Mouse (Mus musculus): Measurements from ENCODE around the gene Smim24. TPM values are rescaled to one million over a fixed set of nuclear protein-coding genes. Genes with fewer than 3 reads are reported as not detected.
A peak's percentile ranks its signal among the peaks of the same experiment; 100 is the strongest.

The Smim24 gene
- total and polyA plus RNA-seq, 2 experiments from 2014 or later: 1.1 to 1.5 TPM

DNA sequence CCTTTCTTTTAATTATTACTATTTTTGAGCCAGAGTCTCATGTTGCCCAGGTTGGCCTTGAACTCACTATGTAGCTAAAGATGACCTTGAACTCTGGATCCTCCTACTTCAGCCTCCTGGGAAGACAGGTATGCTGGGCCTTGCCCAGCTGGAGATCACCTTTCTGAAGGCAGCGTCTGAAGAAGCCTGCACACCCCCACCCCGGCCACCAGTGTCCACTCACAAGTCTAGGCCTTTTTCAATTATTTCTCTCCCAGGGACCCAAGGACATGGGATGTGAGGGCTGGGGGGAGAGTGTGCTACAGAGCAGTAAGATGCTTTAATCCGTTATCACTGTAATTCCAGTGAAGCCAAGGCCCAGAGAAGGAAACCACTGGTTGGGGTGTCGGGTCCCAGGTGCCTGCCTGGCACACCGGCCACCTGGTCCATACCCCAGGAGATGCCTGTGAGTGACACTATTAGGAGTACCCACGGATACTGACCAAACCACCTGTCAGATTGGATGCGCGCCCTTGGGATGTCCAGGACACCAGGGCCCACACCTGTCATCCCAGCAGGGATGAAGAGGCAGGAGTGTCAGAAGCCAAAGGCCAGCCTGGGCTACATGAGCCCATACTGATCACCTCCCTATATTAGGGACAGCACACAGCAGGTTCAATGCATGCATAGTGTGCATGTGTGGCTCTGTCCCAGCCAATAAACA is 35.1 kb downstream of the Smim24 start:
- H3K4me3 ChIP-seq (ENCODE audit: low read depth, low read length): no peak overlapping the region
- H3K27me3 ChIP-seq (ENCODE audit: insufficient read depth, low read length): no peaks in the 10 kb centered on the region
- H3K36me3 ChIP-seq (ENCODE audit: insufficient read depth, low read length): no peaks in the 10 kb centered on the region
- no peak for ATAC-seq (ENCODE audit: low FRiP score)
- H3K9me3 ChIP-seq (ENCODE audit: low read length): no peaks in the 10 kb centered on the region
- H3K4me2 ChIP-seq (ENCODE audit: low read depth, low read length, poor library complexity, severe bottlenecking): no peak overlapping the region
- H3K4me1 ChIP-seq (ENCODE audit: insufficient read depth, low read length): peaks cover 23% of the 10 kb centered on the region; the same call in 1 of the 2 replicates
- H3K27ac ChIP-seq (ENCODE audit: low read depth, low read length): no peak overlapping the region
- no peak overlapping the region for H3K9ac ChIP-seq (replicated peaks; ENCODE audit: low read length, poor library complexity, severe bottlenecking)
- TF ChIP-seq CTCF (IDR thresholded peaks at IDR 0.05): no peak
- WGBS: 78% methylated on average over 8 of the region's 8 CpGs
- no peak for DNase-seq (ENCODE audit: low spot score)

DNA sequence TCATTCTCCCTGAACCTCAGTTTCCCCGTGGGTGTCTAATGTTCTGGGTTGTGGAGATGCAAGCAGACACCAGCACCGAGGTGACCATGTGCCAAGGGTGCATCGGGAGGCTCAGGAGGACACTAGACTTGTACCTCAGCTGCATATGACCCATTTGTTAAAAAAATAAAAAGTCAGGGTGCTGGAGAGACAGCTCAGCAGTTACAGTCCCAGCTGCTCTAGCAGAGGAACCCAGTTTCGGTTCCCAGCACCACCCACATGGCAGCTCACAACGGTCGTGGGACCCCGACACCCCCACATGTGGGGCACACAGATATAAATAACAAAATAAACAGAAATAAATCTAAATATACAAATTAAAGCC is 35.6 kb downstream of the Smim24 start:
- TF ChIP-seq CTCF (IDR thresholded peaks at IDR 0.05): no peak
- H3K9me3 ChIP-seq (ENCODE audit: low read length): no peaks in the 10 kb centered on the region
- H3K27ac ChIP-seq (ENCODE audit: low read depth, low read length): no peak overlapping the region
- 90% methylated on average over 7 of the region's 7 CpGs for WGBS
- DNase-seq (ENCODE audit: low spot score) (no peak), ATAC-seq (ENCODE audit: low FRiP score) (no peak)
- peaks cover 24% of the 10 kb centered on the region; the same call in 1 of the 2 replicates for H3K4me1 ChIP-seq (ENCODE audit: insufficient read depth, low read length)
- no peaks in the 10 kb centered on the region for H3K36me3 ChIP-seq (ENCODE audit: insufficient read depth, low read length)
- no peak overlapping the region for H3K4me3 ChIP-seq (ENCODE audit: low read depth, low read length)
- no peak overlapping the region for H3K4me2 ChIP-seq (ENCODE audit: low read depth, low read length, poor library complexity, severe bottlenecking)
- H3K27me3 ChIP-seq (ENCODE audit: insufficient read depth, low read length): no peaks in the 10 kb centered on the region
- no peak overlapping the region for H3K9ac ChIP-seq (replicated peaks; ENCODE audit: low read length, poor library complexity, severe bottlenecking)

DNA sequence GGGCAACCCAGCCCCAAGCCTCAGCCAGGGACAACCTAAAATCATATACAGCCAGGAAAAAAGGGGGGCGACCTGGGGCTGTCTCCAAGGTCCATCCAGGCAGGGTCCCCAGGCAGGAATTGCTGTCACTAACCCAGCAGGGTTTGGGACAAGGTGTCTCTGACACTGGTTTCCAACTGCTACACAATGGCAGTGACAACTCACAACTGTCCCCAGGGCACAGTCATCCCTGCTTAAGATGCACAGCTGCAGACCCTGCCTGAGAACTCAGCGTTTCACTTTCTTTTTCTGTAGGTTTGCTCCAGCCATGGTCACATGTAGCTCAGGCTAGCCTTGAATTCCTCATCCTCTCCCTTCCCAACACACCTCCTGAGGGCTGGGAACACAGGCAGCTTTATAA is 36.2 kb downstream of the Smim24 start:
- Histone ChIP-seq H3K27me3 (ENCODE audit: insufficient read depth, low read length) (no peaks in the 10 kb centered on the region), H3K9ac (replicated peaks; ENCODE audit: low read length, poor library complexity, severe bottlenecking) (no peak overlapping the region), H3K4me2 (ENCODE audit: low read depth, low read length, poor library complexity, severe bottlenecking) (peak overlapping the region; percentile 91), H3K4me3 (ENCODE audit: low read depth, low read length) (peak overlapping the region; percentile 82; the same call in 1 of the 2 replicates), H3K4me1 (ENCODE audit: insufficient read depth, low read length) (peaks cover 26% of the 10 kb centered on the region; the same call in 1 of the 2 replicates), H3K9me3 (ENCODE audit: low read length) (no peaks in the 10 kb centered on the region), H3K36me3 (ENCODE audit: insufficient read depth, low read length) (no peaks in the 10 kb centered on the region), H3K27ac (ENCODE audit: low read depth, low read length) (no peak overlapping the region; the same call in 1 of the 2 replicates)
- 29% methylated on average over 2 of the region's 2 CpGs for WGBS
- no peak for DNase-seq (ENCODE audit: low spot score)
- no peak for ATAC-seq (ENCODE audit: low FRiP score)
- TF ChIP-seq CTCF (IDR thresholded peaks at IDR 0.05): no peak

DNA sequence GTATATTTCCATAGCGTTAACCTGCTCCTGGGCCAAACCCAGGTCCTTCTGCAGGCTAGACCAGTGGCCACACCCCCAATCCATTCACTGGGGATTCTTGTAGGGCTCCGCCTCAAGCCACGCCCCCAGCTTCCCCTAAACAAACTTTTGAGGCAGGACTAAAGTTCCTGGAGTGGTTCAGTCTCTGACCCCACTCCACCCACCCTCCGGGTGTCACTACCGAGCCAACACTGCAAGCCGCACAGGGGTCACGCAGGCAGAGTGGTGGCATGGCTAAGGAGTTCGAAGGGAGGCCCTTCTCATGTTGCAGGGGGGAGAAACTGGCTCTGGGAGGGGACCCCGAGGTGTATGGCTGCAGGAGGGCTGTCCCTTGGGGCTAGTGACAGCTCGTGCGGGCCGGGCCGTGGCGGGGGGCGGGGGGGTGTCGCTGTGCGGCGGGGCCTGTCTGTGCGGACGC is 36.8 kb downstream of the Smim24 start:
- ATAC-seq (ENCODE audit: low FRiP score): no peak
- Histone ChIP-seq H3K9ac (replicated peaks; ENCODE audit: low read length, poor library complexity, severe bottlenecking) (peak overlapping the region; percentile 87), H3K27ac (ENCODE audit: low read depth, low read length) (peak overlapping the region; percentile 92), H3K4me2 (ENCODE audit: low read depth, low read length, poor library complexity, severe bottlenecking) (peak overlapping the region; percentile 91), H3K27me3 (ENCODE audit: insufficient read depth, low read length) (no peaks in the 10 kb centered on the region), H3K4me3 (ENCODE audit: low read depth, low read length) (peak overlapping the region; percentile 82), H3K36me3 (ENCODE audit: insufficient read depth, low read length) (no peaks in the 10 kb centered on the region), H3K4me1 (ENCODE audit: insufficient read depth, low read length) (peaks cover 26% of the 10 kb centered on the region; the same call in 1 of the 2 replicates), H3K9me3 (ENCODE audit: low read length) (no peaks in the 10 kb centered on the region)
- DNase-seq (ENCODE audit: low spot score): peak; percentile 69
- WGBS: under 1% methylated on average over 17 of the region's 20 CpGs
- no peak for TF ChIP-seq CTCF (IDR thresholded peaks at IDR 0.05)

DNA sequence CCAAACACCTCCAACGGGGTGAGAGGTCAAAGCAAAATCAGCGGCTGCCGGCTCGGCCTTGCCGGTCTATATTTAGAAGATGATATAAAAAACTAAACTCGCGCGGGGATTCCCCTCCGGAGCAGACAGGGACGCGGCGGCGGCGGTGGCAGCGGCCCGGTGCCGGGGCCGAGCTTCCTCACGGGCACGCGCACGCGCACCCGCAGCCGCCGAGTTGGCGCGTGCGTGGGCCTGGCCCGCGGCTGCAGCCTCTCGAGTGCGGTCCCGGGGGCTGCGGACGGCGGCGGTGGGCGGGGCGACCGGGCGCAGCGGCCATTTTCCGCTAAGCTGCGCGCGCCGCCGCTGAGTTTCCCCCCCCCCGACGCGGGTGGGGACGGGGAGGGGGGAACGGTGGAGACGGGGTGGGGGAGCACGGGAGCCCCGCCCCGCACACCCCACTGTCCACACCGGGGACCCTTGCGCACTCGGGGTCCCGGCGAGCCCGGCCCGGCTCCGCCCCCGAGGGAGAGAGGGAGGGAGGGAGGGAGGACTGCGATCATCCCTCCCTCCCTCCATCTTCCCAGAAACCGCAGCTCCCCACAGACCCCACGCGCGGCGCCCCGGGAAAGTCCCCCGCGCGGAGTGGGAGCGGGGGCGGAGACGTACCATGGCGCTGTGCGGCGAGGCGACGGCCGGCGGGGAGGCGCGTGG is 37.4 kb downstream of the Smim24 start:
- ATAC-seq (ENCODE audit: low FRiP score): peak; percentile 29; the same call in 1 of the 2 replicates
- Histone ChIP-seq H3K4me2 (ENCODE audit: low read depth, low read length, poor library complexity, severe bottlenecking) (peak overlapping the region; percentile 91), H3K9me3 (ENCODE audit: low read length) (no peaks in the 10 kb centered on the region), H3K36me3 (ENCODE audit: insufficient read depth, low read length) (no peaks in the 10 kb centered on the region), H3K27ac (ENCODE audit: low read depth, low read length) (peak overlapping the region; percentile 92), H3K4me3 (ENCODE audit: low read depth, low read length) (peak overlapping the region; percentile 82), H3K4me1 (ENCODE audit: insufficient read depth, low read length) (peaks cover 25% of the 10 kb centered on the region; the same call in 1 of the 2 replicates), H3K27me3 (ENCODE audit: insufficient read depth, low read length) (no peaks in the 10 kb centered on the region), H3K9ac (replicated peaks; ENCODE audit: low read length, poor library complexity, severe bottlenecking) (peak overlapping the region; percentile 87)
- 1% methylated on average over 34 of the region's 89 CpGs for WGBS
- peak; percentile 84 for DNase-seq (ENCODE audit: low spot score)
- TF ChIP-seq CTCF (IDR thresholded peaks at IDR 0.05): no peak
